19 mouse cellular contexts compared by ENCODE assay signal in genomic region chr3:118626455-118627375, GRCm38 (mm10).
DNase-seq lines count a peak whose midpoint lies in the region; ATAC-seq and TF ChIP-seq lines count a peak whose summit lies in the region.
"Had no signal": no experiment of that assay in that cellular context is flagged by ENCODE, and none has a peak within 500 bp of the region (broad histone marks: within the 10 kb centered on the region; RNA-seq: fewer than 3 reads in every experiment).

No protein-coding gene starts in this region.

- no peak overlapping the region for H3K4me2 ChIP-seq in embryonic facial prominence, embryonic 12.5 days (replicated peaks)
- no peak overlapping the region for H3K4me2 ChIP-seq in forebrain, postnatal 0 days (ENCODE audit: low read depth)
- H3K4me2 ChIP-seq in heart, embryonic 11.5 days: no peak overlapping the region
- H3K4me2 ChIP-seq: intestine, embryonic 15.5 days; kidney, embryonic 15.5 days; limb, embryonic 13.5 days; liver, embryonic 15.5 days had no signal

- no peaks in the 10 kb centered on the region for H3K4me1 ChIP-seq in embryonic facial prominence, embryonic 12.5 days
- H3K4me1 ChIP-seq in forebrain, postnatal 0 days (ENCODE audit: insufficient read depth): no peaks in the 10 kb centered on the region
- H3K4me1 ChIP-seq in heart, embryonic 11.5 days (ENCODE audit: control insufficient read depth, insufficient read depth, low read length): no peaks in the 10 kb centered on the region
- H3K4me1 ChIP-seq: intestine, embryonic 15.5 days; kidney, embryonic 15.5 days; liver, embryonic 15.5 days had no signal

- no peaks in the 10 kb centered on the region for H3K36me3 ChIP-seq in embryonic facial prominence, embryonic 12.5 days
- H3K36me3 ChIP-seq in forebrain, postnatal 0 days (ENCODE audit: insufficient read depth): no peaks in the 10 kb centered on the region
- no peaks in the 10 kb centered on the region for H3K36me3 ChIP-seq in heart, embryonic 11.5 days (ENCODE audit: control insufficient read depth, insufficient read depth, low read length)
- H3K36me3 ChIP-seq: heart, embryonic 10.5 days; intestine, embryonic 15.5 days; kidney, embryonic 15.5 days; limb, embryonic 13.5 days; liver, embryonic 15.5 days had no signal

- no peak overlapping the region for H3K4me3 ChIP-seq in embryonic facial prominence, embryonic 12.5 days
- H3K4me3 ChIP-seq in forebrain, postnatal 0 days (ENCODE audit: low read depth, low read length): no peak overlapping the region
- no peak overlapping the region for H3K4me3 ChIP-seq in heart, embryonic 11.5 days (ENCODE audit: low read depth, low read length)
- H3K4me3 ChIP-seq: heart, embryonic 10.5 days; intestine, embryonic 15.5 days; kidney, embryonic 15.5 days; layer of hippocampus, adult 2 months; limb, embryonic 13.5 days; liver, embryonic 15.5 days had no signal

- no peaks in the 10 kb centered on the region for H3K27me3 ChIP-seq in embryonic facial prominence, embryonic 12.5 days
- H3K27me3 ChIP-seq in forebrain, postnatal 0 days (ENCODE audit: insufficient read depth, low read length): no peaks in the 10 kb centered on the region
- no peaks in the 10 kb centered on the region for H3K27me3 ChIP-seq in heart, embryonic 11.5 days (ENCODE audit: control insufficient read depth, insufficient read depth, low read length)
- H3K27me3 ChIP-seq: CH12.LX; intestine, embryonic 15.5 days; kidney, embryonic 15.5 days; limb, embryonic 13.5 days; liver, embryonic 15.5 days had no signal

- no peak for TF ChIP-seq CTCF in forebrain, postnatal 0 days (IDR thresholded peaks at IDR 0.05; ENCODE audit: low read depth)

- no peak overlapping the region for H3K27ac ChIP-seq in embryonic facial prominence, embryonic 12.5 days
- no peak overlapping the region for H3K27ac ChIP-seq in forebrain, postnatal 0 days (ENCODE audit: low read depth, low read length)
- no peak overlapping the region for H3K27ac ChIP-seq in heart, embryonic 11.5 days (ENCODE audit: low read depth, low read length)
- H3K27ac ChIP-seq: heart, embryonic 10.5 days; intestine, embryonic 15.5 days; kidney, embryonic 15.5 days; layer of hippocampus, adult 2 months; limb, embryonic 13.5 days; liver, embryonic 15.5 days had no signal

- 0 out of 2 replicates have a peak, but pooled peaks have one; percentile 22 for ATAC-seq in embryonic facial prominence, embryonic 12.5 days (ENCODE audit: insufficient number of reproducible peaks, insufficient read depth, low FRiP score, low TSS enrichment)
- peak; percentile 92 for ATAC-seq in forebrain, postnatal 0 days
- ATAC-seq in heart, embryonic 11.5 days (replicated peaks; ENCODE audit: insufficient number of reproducible peaks, low FRiP score, low TSS enrichment): no peak
- ATAC-seq in megakaryocyte, adult 5-6 weeks (ENCODE audit: poor library complexity, severe bottlenecking): no peak
- ATAC-seq: intestine, embryonic 15.5 days had no signal

- WGBS in embryonic facial prominence, embryonic 12.5 days: 40% methylated on average over 9 of the region's 9 CpGs
- 24% methylated on average over 9 of the region's 9 CpGs for WGBS in forebrain, postnatal 0 days
- WGBS in heart, embryonic 11.5 days (ENCODE audit: insufficient replicate concordance): 60% methylated on average over 9 of the region's 9 CpGs

- H3K9ac ChIP-seq in embryonic facial prominence, embryonic 12.5 days: no peak overlapping the region
- H3K9ac ChIP-seq in forebrain, postnatal 0 days: no peak overlapping the region
- no peak overlapping the region for H3K9ac ChIP-seq in heart, embryonic 11.5 days (ENCODE audit: low read depth, low read length)
- H3K9ac ChIP-seq: intestine, embryonic 15.5 days; kidney, embryonic 15.5 days; limb, embryonic 13.5 days; liver, embryonic 15.5 days had no signal

- H3K9me3 ChIP-seq in embryonic facial prominence, embryonic 12.5 days: no peaks in the 10 kb centered on the region
- no peaks in the 10 kb centered on the region for H3K9me3 ChIP-seq in forebrain, postnatal 0 days (ENCODE audit: low read length)
- no peaks in the 10 kb centered on the region for H3K9me3 ChIP-seq in heart, embryonic 11.5 days (replicated peaks; ENCODE audit: control insufficient read depth, low read length)
- H3K9me3 ChIP-seq: heart, embryonic 10.5 days; intestine, embryonic 15.5 days; kidney, embryonic 15.5 days; limb, embryonic 13.5 days; liver, embryonic 15.5 days had no signal

- DNase-seq in embryo, embryonic 10 days (ENCODE audit: low spot score): peak; percentile 20
- no peak for DNase-seq in embryo, embryonic 9.5 days (ENCODE audit: extremely low spot score)
- DNase-seq in ES-CJ7 (ENCODE audit: low read depth, low spot score): peak; percentile 45
- DNase-seq in forebrain, postnatal 0 days: peak; percentile 27
- DNase-seq in lung, postnatal 36 days: no peak
- DNase-seq: cerebellum, adult 2 months; heart, postnatal 36 days; lung, postnatal 14 days; right cerebral cortex, postnatal 25 days had no signal

Comparison
In these comparisons a context has a peak if more than half of its experiments do, and no peak if none do; other contexts are left out.
1. DNase-seq: peak in embryo, embryonic 10 days (single experiment), ES-CJ7 (single experiment) and forebrain, postnatal 0 days (single experiment); none in embryo, embryonic 9.5 days (single experiment) and lung, postnatal 36 days (single experiment).
2. ATAC-seq: peak in embryonic facial prominence, embryonic 12.5 days (single experiment) and forebrain, postnatal 0 days (single experiment); none in heart, embryonic 11.5 days (single experiment) and megakaryocyte, adult 5-6 weeks (single experiment).